8 mouse cellular contexts compared by ENCODE assay signal in genomic region chr6:55950345-55951110, GRCm38 (mm10).
A peak's percentile ranks its signal among the peaks of the same experiment; 100 is the strongest.
DNase-seq lines count a peak whose midpoint lies in the region; ATAC-seq and TF ChIP-seq lines count a peak whose summit lies in the region.

No protein-coding gene starts in this region.

- no peak overlapping the region for H3K4me2 ChIP-seq in kidney, embryonic 15.5 days
- no peak overlapping the region for H3K4me2 ChIP-seq in limb, embryonic 11.5 days (ENCODE audit: low read depth, severe bottlenecking)

- H3K4me3 ChIP-seq in kidney, embryonic 15.5 days (replicated peaks) = no peak overlapping the region
- no peak overlapping the region for H3K4me3 ChIP-seq in limb, embryonic 11.5 days (ENCODE audit: low read depth, low read length)

- ATAC-seq in Patski = peak; percentile 88
- 0 out of 2 replicates have a peak, but pooled peaks have one; percentile 71 for ATAC-seq in kidney, embryonic 15.5 days (replicated peaks; ENCODE audit: low FRiP score)
- ATAC-seq in limb, embryonic 11.5 days (ENCODE audit: insufficient number of reproducible peaks, low FRiP score, low TSS enrichment, low read depth) = no peak

- H3K27me3 ChIP-seq in Patski = peaks cover 15% of the 10 kb centered on the region
- no peaks in the 10 kb centered on the region for H3K27me3 ChIP-seq in kidney, embryonic 15.5 days
- H3K27me3 ChIP-seq in limb, embryonic 11.5 days (ENCODE audit: control insufficient read depth, insufficient read depth, low read length) = no peaks in the 10 kb centered on the region

- H3K36me3 ChIP-seq in kidney, embryonic 15.5 days = no peaks in the 10 kb centered on the region
- no peaks in the 10 kb centered on the region for H3K36me3 ChIP-seq in limb, embryonic 11.5 days (ENCODE audit: control insufficient read depth, insufficient read depth, low read length)

- intact Hi-C loops in gastrocnemius, postnatal 14 days (cut with DNase I; ENCODE audit: low total_unique reads) = no loop called here

- no peak overlapping the region for H3K27ac ChIP-seq in kidney, embryonic 15.5 days
- no peak overlapping the region for H3K27ac ChIP-seq in limb, embryonic 11.5 days (replicated peaks; ENCODE audit: low read depth, low read length)

- no peaks in the 10 kb centered on the region for H3K4me1 ChIP-seq in kidney, embryonic 15.5 days
- H3K4me1 ChIP-seq in limb, embryonic 11.5 days (ENCODE audit: control insufficient read depth, insufficient read depth, low read length) = no peaks in the 10 kb centered on the region

- CTCF ChIA-PET in Patski (lab: Charles Lee) = interaction anchor here (0.6 to 5.1 kb wide), 4 partner anchors 15 to 431 kb away, joined by 3 to 37 read pairs (median 3); no protein-coding TSS in a partner anchor

- WGBS in kidney, embryonic 15.5 days = 68% methylated on average over 8 of the region's 8 CpGs
- WGBS in limb, embryonic 11.5 days = 72% methylated on average over 8 of the region's 8 CpGs

- no peak overlapping the region for H3K9ac ChIP-seq in kidney, embryonic 15.5 days
- no peak overlapping the region for H3K9ac ChIP-seq in limb, embryonic 11.5 days (ENCODE audit: low read length)

- POLR2A ChIA-PET in Patski (lab: Charles Lee) = no interaction called here

- DNase-seq in 3T3-L1 (ENCODE audit: low read depth, low spot score) (peak; percentile 79), Patski (ENCODE audit: low read depth, low spot score) (peak; percentile 20)
- peak; percentile 65 to 79 for DNase-seq in cerebellum, postnatal 25 days
- peak; percentile 40 for DNase-seq in gastrocnemius, postnatal 14 days
- DNase-seq in limb, embryonic 11.5 days (ENCODE audit: low spot score) = peak; percentile 63
- peak; percentile 1 for DNase-seq in naive thymus-derived CD4-positive, alpha-beta T cell, adult 2 months (ENCODE audit: low read depth)
- peak; percentile 31 to 51 for DNase-seq in urinary bladder, postnatal 36 days (ENCODE audit: low spot score in 2 of 2)

- in situ Hi-C loops in Patski (cut with MboI; ENCODE audit: low pct_unique_long_range_greater_than_20kb) = no loop called here

- peak; percentile 84 for TF ChIP-seq CTCF in Patski (IDR thresholded peaks at IDR 0.05)

- H3K9me3 ChIP-seq in kidney, embryonic 15.5 days (replicated peaks) = no peaks in the 10 kb centered on the region
- no peaks in the 10 kb centered on the region for H3K9me3 ChIP-seq in limb, embryonic 11.5 days (ENCODE audit: control insufficient read depth, low read length)

Comparison
In these comparisons a context has a peak if more than half of its experiments do, and no peak if none do; other contexts are left out.
1. DNase-seq: peak in every context shown above with its lines; median percentile 79 in 3T3-L1; 72 in cerebellum, postnatal 25 days; 63 in limb, embryonic 11.5 days; 41 in urinary bladder, postnatal 36 days; 40 in gastrocnemius, postnatal 14 days; 20 in Patski; 1 in naive thymus-derived CD4-positive, alpha-beta T cell, adult 2 months.